Mouse (Mus musculus): ENCODE measurements around the gene Ankdd1a. TPM values are rescaled to one million over a fixed set of nuclear protein-coding genes. Genes with fewer than 3 reads are reported as not detected.

Gene Ankdd1a
- total and polyA plus RNA-seq, 3 experiments, result 0.06 TPM; not detected in 2

- no peak for TF ChIP-seq ZKSCAN1 (IDR thresholded peaks at IDR 0.05; ENCODE audit: low read depth, low read length)
- no peak for TF ChIP-seq USF2 (IDR thresholded peaks at IDR 0.05; ENCODE audit: borderline replicate concordance in 1 of 2, insufficient read depth in 1 of 2, low read depth in 1 of 2, low read length in 2 of 2)
- 0 out of 2 replicates have a peak, but pooled peaks have one; percentile 30 for TF ChIP-seq TCF12 (IDR thresholded peaks at IDR 0.05; ENCODE audit: low read depth, low read length)
- TF ChIP-seq MXI1 (IDR thresholded peaks at IDR 0.05; ENCODE audit: low read depth, low read length), result peak; percentile 60; the same call in 1 of the 2 replicates
- no peak for TF ChIP-seq POLR2AphosphoS2 (IDR thresholded peaks at IDR 0.05; ENCODE audit: low read length)
- TF ChIP-seq ZMIZ1 (IDR thresholded peaks at IDR 0.05; ENCODE audit: low read depth, low read length), result no peak
- peak; percentile 85 for TF ChIP-seq ELF1 (IDR thresholded peaks at IDR 0.05; ENCODE audit: low read depth, low read length)
- TF ChIP-seq ETS1 (IDR thresholded peaks at IDR 0.05; ENCODE audit: low read depth, low read length), result peak; percentile 87
- TF ChIP-seq POLR2AphosphoS5 (IDR thresholded peaks at IDR 0.05; ENCODE audit: borderline replicate concordance, low read depth, low read length), result no peak
- TF ChIP-seq JUND (IDR thresholded peaks at IDR 0.05; ENCODE audit: low read depth, low read length), result no peak
- TF ChIP-seq GATA1 (IDR thresholded peaks at IDR 0.05; ENCODE audit: low read depth, low read length), result peak; percentile 17; the same call in 1 of the 2 replicates
- no peak for TF ChIP-seq MEF2A (IDR thresholded peaks at IDR 0.05; ENCODE audit: extremely low read depth, insufficient replicate concordance, low read depth, low read length, poor library complexity, severe bottlenecking)
- TF ChIP-seq NRF1 (IDR thresholded peaks at IDR 0.05; ENCODE audit: insufficient read depth, low read depth, low read length, poor library complexity, severe bottlenecking), result no peak
- TF ChIP-seq TBP (IDR thresholded peaks at IDR 0.05; ENCODE audit: low read depth, low read length), result peak; percentile 49
- TF ChIP-seq SMC3 (IDR thresholded peaks at IDR 0.05; ENCODE audit: low read depth, low read length), result no peak
- no peak for TF ChIP-seq RAD21 (IDR thresholded peaks at IDR 0.05; ENCODE audit: low read depth, low read length)
- TF ChIP-seq KAT2A (conservative IDR thresholded peaks at IDR 0.05; ENCODE audit: low read depth, low read length), result no peak
Observed at GRCm38 (mm10) chr9:65545635-65546412, 25.8 kb upstream of the Ankdd1a start (continued).

- H3K27me3 ChIP-seq (ENCODE audit: control insufficient read depth in 1 of 2, insufficient read depth in 2 of 2, low read length in 2 of 2), result no peaks in the 10 kb centered on the region
- peak overlapping the region; percentile 94 for H3K27ac ChIP-seq (ENCODE audit: control insufficient read depth, low read depth, low read length)
- peak overlapping the region; percentile 54 for H3K9ac ChIP-seq (ENCODE audit: control insufficient read depth, low read depth, low read length, poor library complexity, severe bottlenecking)
- peak overlapping the region; percentile 25 to 31 for H3K4me3 ChIP-seq (ENCODE audit: control insufficient read depth in 1 of 2, insufficient read depth in 1 of 2, low read depth in 2 of 2, low read length in 2 of 2)
- H3K4me1 ChIP-seq (ENCODE audit: control insufficient read depth in 1 of 2, insufficient read depth in 2 of 2, low read length in 2 of 2), result peaks cover 7 to 34% of the 10 kb centered on the region in 2 experiments
- peaks cover 0 to 29% of the 10 kb centered on the region in 2 experiments; a peak in 2 of 4 replicates for H3K36me3 ChIP-seq (ENCODE audit: control insufficient read depth in 1 of 2, insufficient read depth in 2 of 2, low read length in 2 of 2)
- peak; percentile 92 for DNase-seq (ENCODE audit: low read depth, low spot score)
- H3K9me3 ChIP-seq (replicated peaks; ENCODE audit: insufficient read depth, low read length), result no peaks in the 10 kb centered on the region
- no peaks in the 10 kb centered on the region for H3K79me2 ChIP-seq (ENCODE audit: control insufficient read depth, insufficient read depth, low read length, poor library complexity)
- TF ChIP-seq EP300 (IDR thresholded peaks at IDR 0.05; ENCODE audit: low read depth in 1 of 2, low read length in 2 of 2) (peak; percentile 92 to 94), SIN3A (IDR thresholded peaks at IDR 0.05; ENCODE audit: low read length) (peak; percentile 79), SMC3 (IDR thresholded peaks at IDR 0.05; ENCODE audit: low read depth, low read length) (no peak), POLR2AphosphoS2 (IDR thresholded peaks at IDR 0.05; ENCODE audit: low read length) (no peak), GABPA (IDR thresholded peaks at IDR 0.05; ENCODE audit: low read depth, low read length) (no peak; the same call in 1 of the 2 replicates), NRF1 (IDR thresholded peaks at IDR 0.05; ENCODE audit: insufficient read depth, low read depth, low read length, poor library complexity, severe bottlenecking) (no peak), POLR2A (IDR thresholded peaks at IDR 0.05; ENCODE audit: control insufficient read depth in 1 of 2, insufficient read depth in 1 of 2, low read depth in 1 of 2, low read length in 2 of 2, poor library complexity in 1 of 2) (no peak; a peak in 1 of 4 replicates), TAL1 (IDR thresholded peaks at IDR 0.05; ENCODE audit: low read length) (peak; percentile 83), KAT2A (conservative IDR thresholded peaks at IDR 0.05; ENCODE audit: low read depth, low read length) (no peak), UBTF (IDR thresholded peaks at IDR 0.05; ENCODE audit: borderline replicate concordance, insufficient read depth, low read depth, low read length) (no peak), USF2 (IDR thresholded peaks at IDR 0.05; ENCODE audit: borderline replicate concordance in 1 of 2, insufficient read depth in 1 of 2, low read depth in 1 of 2, low read length in 2 of 2) (no peak), POLR2AphosphoS5 (IDR thresholded peaks at IDR 0.05; ENCODE audit: borderline replicate concordance, low read depth, low read length) (no peak), E2F4 (IDR thresholded peaks at IDR 0.05; ENCODE audit: borderline replicate concordance, low read depth, low read length) (no peak), ZC3H11A (IDR thresholded peaks at IDR 0.05; ENCODE audit: low read depth, low read length) (no peak; the same call in 1 of the 2 replicates), MAZ (IDR thresholded peaks at IDR 0.05; ENCODE audit: low read depth, low read length) (0 out of 2 replicates have a peak, but pooled peaks have one; percentile 10), CTCF (IDR thresholded peaks at IDR 0.05 in 2 of 3, conservative IDR thresholded peaks at IDR 0.05 in 1 of 3; ENCODE audit: control insufficient read depth in 1 of 3, insufficient read depth in 1 of 3, low read depth in 2 of 3, low read length in 3 of 3, poor library complexity in 1 of 3, severe bottlenecking in 1 of 3) (no peak), ZNF384 (IDR thresholded peaks at IDR 0.05; ENCODE audit: low read depth, low read length) (no peak), MAFK (IDR thresholded peaks at IDR 0.05; ENCODE audit: borderline replicate concordance, low read depth, low read length) (peak; percentile 76), TBP (IDR thresholded peaks at IDR 0.05; ENCODE audit: low read depth, low read length) (no peak), ZKSCAN1 (IDR thresholded peaks at IDR 0.05; ENCODE audit: low read depth, low read length) (no peak), MYB (IDR thresholded peaks at IDR 0.05; ENCODE audit: low read depth, low read length) (no peak), GATA1 (IDR thresholded peaks at IDR 0.05; ENCODE audit: low read depth, low read length) (peak; percentile 88), ETS1 (IDR thresholded peaks at IDR 0.05; ENCODE audit: low read depth, low read length) (peak; percentile 98)
Observed at GRCm38 (mm10) chr9:65542111-65542524, 22.1 kb upstream of the Ankdd1a start.

All from MEL (cell line).